Mouse (Mus musculus) erythroblast, embryonic 14.5 days (primary cell): ENCODE results near the gene Olr1.

ENCODE experiments used
- GATA1 ChIP-seq: IDR thresholded peaks from 2 replicates; pipeline ENCODE4 v1.6.1; 2012; ENCODE audit warnings: low read length, inconsistent platforms, mixed read lengths
- TAL1 ChIP-seq: IDR thresholded peaks from 3 replicates; pipeline ENCODE4 v1.6.1; 2012; ENCODE audit warnings: low read length, inconsistent platforms, mixed read lengths

GRCm38 (mm10) chr6:129451411-129452039 is 55.4 kb downstream of the Olr1 start, which contains the start of gene Clec1a:
- TF ChIP-seq GATA1 (no peak), TAL1 (no peak)
